Comparison of ENCODE assay signal across 28 mouse cellular contexts in the genomic region with DNA sequence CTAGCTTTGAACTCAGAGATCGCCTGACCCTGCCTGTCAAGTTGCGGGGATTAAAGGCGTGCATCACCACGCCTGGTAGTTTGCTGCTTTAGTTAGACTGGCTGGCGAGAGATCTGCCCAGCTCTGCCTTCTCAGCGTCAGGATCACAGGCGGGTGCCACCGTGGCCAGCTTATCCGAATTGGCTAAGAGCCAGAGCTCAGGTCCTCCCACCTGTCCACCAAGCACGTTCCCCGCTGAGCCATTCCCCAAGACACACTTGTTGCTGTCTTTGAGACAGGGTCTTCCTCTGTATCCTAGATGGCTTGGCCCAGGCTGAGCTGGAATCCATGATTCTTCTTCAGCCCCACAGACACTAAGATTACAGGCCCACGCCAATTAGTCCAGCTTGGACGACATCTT.
DNase-seq lines count a peak whose midpoint lies in the region; ATAC-seq and TF ChIP-seq lines count a peak whose summit lies in the region.
"Had no signal": no experiment of that assay in that cellular context is flagged by ENCODE, and none has a peak within 500 bp of the region (broad histone marks: within the 10 kb centered on the region; RNA-seq: fewer than 3 reads in every experiment).

No protein-coding gene starts in this region.

- 74% methylated on average over 13 of the region's 13 CpGs for WGBS in hindbrain, postnatal 0 days
- 90% methylated on average over 13 of the region's 13 CpGs for WGBS in hindbrain, embryonic 11.5 days

- no peak for TF ChIP-seq CTCF in hindbrain, postnatal 0 days (IDR thresholded peaks at IDR 0.05; ENCODE audit: low read depth)

- no peak for ATAC-seq in hindbrain, postnatal 0 days
- ATAC-seq in hindbrain, embryonic 11.5 days (ENCODE audit: low FRiP score), result no peak
- ATAC-seq in activated CD4-positive, CD25-positive, alpha-beta regulatory T cell, adult 4 months, result no peak
- ATAC-seq: CD4-positive, CD25-positive, alpha-beta regulatory T cell, adult 4 months; forebrain, embryonic 15.5 days; intestine, postnatal 0 days; Patski had no signal

- H3K9me3 ChIP-seq in hindbrain, postnatal 0 days (ENCODE audit: low read length), result no peaks in the 10 kb centered on the region
- no peaks in the 10 kb centered on the region for H3K9me3 ChIP-seq in hindbrain, embryonic 11.5 days (ENCODE audit: control insufficient read depth, low read length)
- H3K9me3 ChIP-seq: embryonic facial prominence, embryonic 10.5 days; embryonic facial prominence, embryonic 13.5 days; forebrain, embryonic 12.5 days; forebrain, embryonic 15.5 days; heart, embryonic 12.5 days; heart, embryonic 15.5 days; hindbrain, embryonic 10.5 days had no signal

- peak; percentile 54 to 56 for DNase-seq in cerebellum, postnatal 10 days
- no peak for DNase-seq in cerebellum, adult 8-10 months
- peak; percentile 21 for DNase-seq in hindbrain, postnatal 0 days (ENCODE audit: low spot score)
- no peak for DNase-seq in hindbrain, embryonic 11.5 days (ENCODE audit: low spot score)
- peak; percentile 30 for DNase-seq in ZHBTc4 (ENCODE audit: low read depth, low spot score)
- DNase-seq: adrenal gland, postnatal 10 days; adrenal gland, postnatal 36 days; cerebellum, postnatal 36 days; embryo, embryonic 11 days; gastrocnemius, postnatal 25 days; heart, adult 18-20 months; heart, postnatal 10 days; heart, postnatal 36 days; kidney, adult 2 months had no signal

- no peaks in the 10 kb centered on the region for H3K36me3 ChIP-seq in hindbrain, postnatal 0 days (ENCODE audit: insufficient read depth, low read length)
- H3K36me3 ChIP-seq in hindbrain, embryonic 11.5 days (ENCODE audit: control insufficient read depth, insufficient read depth, low read length), result no peaks in the 10 kb centered on the region
- H3K36me3 ChIP-seq: embryonic facial prominence, embryonic 10.5 days; forebrain, embryonic 12.5 days; forebrain, embryonic 15.5 days; G1E; heart, embryonic 15.5 days had no signal

- no peak overlapping the region for H3K9ac ChIP-seq in hindbrain, postnatal 0 days (replicated peaks; ENCODE audit: low read length)
- H3K9ac ChIP-seq in hindbrain, embryonic 11.5 days (ENCODE audit: low read depth, low read length), result no peak overlapping the region
- H3K9ac ChIP-seq: embryonic facial prominence, embryonic 13.5 days; forebrain, embryonic 12.5 days; forebrain, embryonic 15.5 days; heart, embryonic 12.5 days; heart, embryonic 15.5 days; hindbrain, embryonic 14.5 days had no signal

- H3K27me3 ChIP-seq in hindbrain, postnatal 0 days (ENCODE audit: insufficient read depth, low read length), result no peaks in the 10 kb centered on the region
- no peaks in the 10 kb centered on the region for H3K27me3 ChIP-seq in hindbrain, embryonic 11.5 days (ENCODE audit: control insufficient read depth, insufficient read depth, low read length)
- H3K27me3 ChIP-seq: embryonic facial prominence, embryonic 13.5 days; forebrain, embryonic 15.5 days; heart, embryonic 12.5 days; heart, embryonic 15.5 days had no signal

- no peak overlapping the region for H3K27ac ChIP-seq in hindbrain, postnatal 0 days
- no peak overlapping the region for H3K27ac ChIP-seq in hindbrain, embryonic 11.5 days (ENCODE audit: low read depth, low read length)
- H3K27ac ChIP-seq: embryonic facial prominence, embryonic 10.5 days; embryonic facial prominence, embryonic 13.5 days; forebrain, embryonic 12.5 days; forebrain, embryonic 15.5 days; heart, embryonic 15.5 days; hindbrain, embryonic 10.5 days; hindbrain, embryonic 14.5 days had no signal

- no peaks in the 10 kb centered on the region for H3K4me1 ChIP-seq in hindbrain, postnatal 0 days (ENCODE audit: insufficient read depth, low read length)
- no peaks in the 10 kb centered on the region for H3K4me1 ChIP-seq in hindbrain, embryonic 11.5 days (replicated peaks; ENCODE audit: control insufficient read depth, insufficient read depth, low read length)
- H3K4me1 ChIP-seq: embryonic facial prominence, embryonic 13.5 days; forebrain, embryonic 12.5 days; forebrain, embryonic 15.5 days; heart, embryonic 15.5 days; hindbrain, embryonic 10.5 days had no signal

- no peak overlapping the region for H3K4me2 ChIP-seq in hindbrain, postnatal 0 days (ENCODE audit: low read depth, low read length)
- H3K4me2 ChIP-seq in hindbrain, embryonic 11.5 days (replicated peaks; ENCODE audit: low read depth, low read length), result no peak overlapping the region
- H3K4me2 ChIP-seq: embryonic facial prominence, embryonic 13.5 days; forebrain, embryonic 12.5 days; forebrain, embryonic 15.5 days; heart, embryonic 12.5 days; heart, embryonic 15.5 days; hindbrain, embryonic 14.5 days had no signal

- H3K4me3 ChIP-seq in hindbrain, postnatal 0 days (ENCODE audit: low read length), result no peak overlapping the region
- no peak overlapping the region for H3K4me3 ChIP-seq in hindbrain, embryonic 11.5 days (ENCODE audit: low read depth, low read length)
- H3K4me3 ChIP-seq: embryonic facial prominence, embryonic 10.5 days; embryonic facial prominence, embryonic 13.5 days; erythroblast, embryonic 14.5 days; forebrain, embryonic 12.5 days; forebrain, embryonic 15.5 days; heart, embryonic 12.5 days; heart, embryonic 15.5 days; hindbrain, embryonic 10.5 days had no signal

Comparison
In these comparisons a context has a peak if more than half of its experiments do, and no peak if none do; other contexts are left out.
1. DNase-seq: peak in cerebellum, postnatal 10 days (2 of 2), hindbrain, postnatal 0 days (single experiment) and ZHBTc4 (single experiment); none in cerebellum, adult 8-10 months (single experiment) and hindbrain, embryonic 11.5 days (single experiment).